ENCODE assay signal across 8 mouse cellular contexts in genomic region chr5:73651061-73651854, GRCm38 (mm10). TPM values are rescaled to one million over a fixed set of nuclear protein-coding genes. Genes with fewer than 3 reads are reported as not detected.
DNase-seq lines count a peak whose midpoint lies in the region; ATAC-seq and TF ChIP-seq lines count a peak whose summit lies in the region.

Spata18 (plus strand) TSS chr5:73651379.

- peaks cover 44% of the 10 kb centered on the region for H3K27me3 ChIP-seq in forebrain, postnatal 0 days (ENCODE audit: insufficient read depth, low read length)
- H3K27me3 ChIP-seq in kidney, embryonic 15.5 days: peaks cover 75% of the 10 kb centered on the region
- peaks cover 81% of the 10 kb centered on the region for H3K27me3 ChIP-seq in midbrain, embryonic 10.5 days (ENCODE audit: low read depth, poor library complexity, severe bottlenecking)

- H3K27ac ChIP-seq in forebrain, postnatal 0 days (ENCODE audit: low read depth, low read length): no peak within 1 kb of the TSS
- H3K27ac ChIP-seq in kidney, embryonic 15.5 days: no peak within 1 kb of the TSS
- H3K27ac ChIP-seq in midbrain, embryonic 10.5 days (replicated peaks): peak within 1 kb of the TSS; percentile 25; the same call in 1 of the 2 replicates

- H3K4me2 ChIP-seq in forebrain, postnatal 0 days (ENCODE audit: low read depth): peak within 1 kb of the TSS; percentile 69
- peak within 1 kb of the TSS; percentile 93 for H3K4me2 ChIP-seq in kidney, embryonic 15.5 days

- DNase-seq in heart, adult 11 months: peak; percentile 96
- no peak for DNase-seq in heart, adult 8-10 months (ENCODE audit: low spot score)
- DNase-seq in ZHBTc4 (ENCODE audit: low read depth, low spot score): peak; percentile 55
- no peak for DNase-seq in forebrain, postnatal 0 days
- peak; percentile 56 for DNase-seq in midbrain, embryonic 10.5 days (ENCODE audit: low spot score)
- peak; percentile 18 to 27 for DNase-seq in thymus, postnatal 36 days
- no peak for DNase-seq in cerebellum, adult 9-11 months

- peak within 1 kb of the TSS; percentile 32 for H3K4me3 ChIP-seq in forebrain, postnatal 0 days (ENCODE audit: low read depth, low read length)
- H3K4me3 ChIP-seq in kidney, embryonic 15.5 days (replicated peaks): peak within 1 kb of the TSS; percentile 51
- peak within 1 kb of the TSS; percentile 63 for H3K4me3 ChIP-seq in midbrain, embryonic 10.5 days

- H3K9ac ChIP-seq in forebrain, postnatal 0 days: peak within 1 kb of the TSS; percentile 22
- H3K9ac ChIP-seq in kidney, embryonic 15.5 days: peak within 1 kb of the TSS; percentile 40; the same call in 1 of the 2 replicates

- under 1% methylated on average over 57 of the region's 57 CpGs for WGBS in forebrain, postnatal 0 days
- under 1% methylated on average over 57 of the region's 57 CpGs for WGBS in kidney, embryonic 15.5 days
- under 1% methylated on average over 57 of the region's 57 CpGs for WGBS in midbrain, embryonic 10.5 days

- H3K9me3 ChIP-seq in forebrain, postnatal 0 days (ENCODE audit: low read length): no peaks in the 10 kb centered on the region
- no peaks in the 10 kb centered on the region for H3K9me3 ChIP-seq in kidney, embryonic 15.5 days (replicated peaks)
- no peaks in the 10 kb centered on the region for H3K9me3 ChIP-seq in midbrain, embryonic 10.5 days (replicated peaks)

- H3K4me1 ChIP-seq in forebrain, postnatal 0 days (ENCODE audit: insufficient read depth): peaks cover 19% of the 10 kb centered on the region
- H3K4me1 ChIP-seq in kidney, embryonic 15.5 days: peaks cover 30% of the 10 kb centered on the region
- H3K4me1 ChIP-seq in midbrain, embryonic 10.5 days: peaks cover 48% of the 10 kb centered on the region

- 0 out of 2 replicates have a peak, but pooled peaks have one; percentile 5 for ATAC-seq in forebrain, postnatal 0 days
- no peak for ATAC-seq in kidney, embryonic 15.5 days (replicated peaks; ENCODE audit: low FRiP score)

- H3K36me3 ChIP-seq in forebrain, postnatal 0 days (ENCODE audit: insufficient read depth): no peaks in the 10 kb centered on the region
- no peaks in the 10 kb centered on the region for H3K36me3 ChIP-seq in kidney, embryonic 15.5 days
- H3K36me3 ChIP-seq in midbrain, embryonic 10.5 days: no peaks in the 10 kb centered on the region

- TF ChIP-seq CTCF in forebrain, postnatal 0 days (IDR thresholded peaks at IDR 0.05; ENCODE audit: low read depth): no peak

RNA-seq across cellular contexts. Expression of gene Spata18, which starts in this region (rescaled TPM):
- under 1 TPM; 0.22 to 0.37 (median 0.33) TPM for total RNA-seq in heart, adult 8-10 months (2022)
- total RNA-seq in forebrain, postnatal 0 days (2014; rRNA removed): 1.5 and 2.6 TPM in 2 replicates
- 1.1 and 2.2 TPM in 2 replicates for polyA plus RNA-seq in forebrain, postnatal 0 days (2015; fragmentation: Nextera tagmentation; extraction: Ambion mirVana)
- 0.08 and 0.18 TPM in 2 replicates for polyA plus RNA-seq in kidney, embryonic 15.5 days (2015; fragmentation: Nextera tagmentation; extraction: Ambion mirVana)
- polyA plus RNA-seq in midbrain, embryonic 10.5 days (2016; fragmentation: Nextera tagmentation; extraction: Ambion mirVana): not detected in 2 replicates

Comparison
In these comparisons a context has a peak if more than half of its experiments do, and no peak if none do; other contexts are left out.
1. DNase-seq: peak in heart, adult 11 months (single experiment), ZHBTc4 (single experiment) and thymus, postnatal 36 days (2 of 2); none in heart, adult 8-10 months (single experiment), forebrain, postnatal 0 days (single experiment) and cerebellum, adult 9-11 months (single experiment).
2. Peak in DNase-seq, H3K4me3 ChIP-seq and H3K27ac ChIP-seq in midbrain, embryonic 10.5 days; RNA of the gene not detected or under 1 TPM.
3. Peak in every context shown above with its lines, with median percentiles within 50 percentile points of each other: H3K4me3 ChIP-seq.